Mouse (Mus musculus) megakaryocyte, embryonic 14.5 days (primary cell): ENCODE measurements around the gene 1700023F06Rik.

Source experiments
- FLI1 ChIP-seq: IDR thresholded peaks from 2 replicates; pipeline ENCODE4 v1.6.1; 2012; ENCODE audit warnings: low read length, inconsistent platforms, mixed read lengths
- GATA1 ChIP-seq: IDR thresholded peaks from 3 replicates; pipeline ENCODE4 v1.6.1; 2012; ENCODE audit warnings: mixed read lengths, low read length, inconsistent platforms, borderline replicate concordance

DNA sequence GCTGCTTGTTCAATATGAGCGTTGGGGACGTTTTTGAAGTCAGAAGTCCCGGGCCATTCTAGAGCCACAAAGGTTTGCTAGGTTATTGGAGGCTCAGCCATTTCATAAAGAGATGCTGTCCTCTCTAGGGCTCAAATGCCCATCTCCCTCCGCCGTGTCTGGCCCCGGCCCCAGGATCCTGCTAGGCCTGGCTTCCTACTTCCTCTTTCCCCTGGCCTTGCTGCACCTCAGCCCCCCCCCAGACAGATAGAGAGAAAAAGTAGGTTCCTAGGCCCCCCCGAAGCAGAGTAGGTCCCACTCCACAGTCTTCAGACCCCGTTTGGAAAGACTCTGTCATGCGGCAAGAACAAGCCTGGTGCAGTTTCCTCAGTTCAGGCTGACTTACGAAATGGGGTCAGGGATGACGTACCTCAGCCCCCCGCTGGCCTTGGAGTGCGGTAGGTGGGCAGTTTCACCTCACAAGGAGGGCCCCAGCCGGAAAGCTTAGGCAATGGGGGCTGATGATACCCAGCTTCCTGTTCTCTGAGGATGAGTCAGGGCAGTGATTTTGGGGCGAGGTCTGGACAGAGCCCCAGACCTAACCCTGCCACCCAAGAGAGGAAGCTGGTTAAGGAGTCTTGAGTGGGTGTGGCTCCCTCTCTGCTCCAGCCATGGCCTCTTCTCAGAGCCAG, 30.4 kb downstream of the 1700023F06Rik start:
- no peak for TF ChIP-seq GATA1
- no peak for TF ChIP-seq FLI1
